Mouse (Mus musculus) stomach, postnatal 0 days (tissue): ENCODE measurements around the gene Gata5. TPM values are rescaled to one million over a fixed set of nuclear protein-coding genes. Genes with fewer than 3 reads are reported as not detected.

Experiments used
- ATAC-seq: fragments of 200-750 bp; cut with Nextera tagmentation; 2 replicates; pipeline ENCODE4 v1.8.0; 2017; ENCODE audit not compliant: low FRiP score, low TSS enrichment
- DNase-seq: peaks from one replicate; pipeline ENCODE4 v3.0.0-alpha.2; 2016; ENCODE audit warnings: low spot score
- H3K27ac ChIP-seq: fragments of 300-500 bp; sonication (generic); replicated peaks from 2 replicates; pipeline ENCODE4 v1.5.1; 2014; ENCODE audit warnings: mild to moderate bottlenecking, control low read depth
- H3K27me3 ChIP-seq: fragments of 300-500 bp; sonication (generic); 2 replicates; pipeline ENCODE4 v1.6.1; 2014; ENCODE audit warnings: low read length; ENCODE audit not compliant: control insufficient read depth, insufficient read depth
- H3K36me3 ChIP-seq: fragments of 300-500 bp; sonication (generic); 2 replicates; pipeline ENCODE4 v1.6.1; 2014; ENCODE audit warnings: low read length, mixed read lengths; ENCODE audit not compliant: control insufficient read depth, insufficient read depth
- H3K4me1 ChIP-seq: fragments of 300-500 bp; sonication (generic); replicated peaks from 2 replicates; pipeline ENCODE4 v1.6.1; 2014; ENCODE audit warnings: antibody characterized with exemption; ENCODE audit not compliant: control insufficient read depth, insufficient read depth
- H3K4me2 ChIP-seq: fragments of 300-500 bp; sonication (generic); replicated peaks from 2 replicates; pipeline ENCODE4 v1.6.1; 2014; ENCODE audit warnings: low read depth, mild to moderate bottlenecking, control low read depth, moderate library complexity
- H3K4me3 ChIP-seq: fragments of 300-500 bp; sonication (generic); 2 replicates; pipeline ENCODE4 v1.5.1; 2014; ENCODE audit warnings: low read depth, low read length, control low read depth
- H3K9ac ChIP-seq: fragments of 300-500 bp; sonication (generic); 2 replicates; pipeline ENCODE4 v1.6.1; 2014; ENCODE audit warnings: mild to moderate bottlenecking, low read length, control low read depth, mixed read lengths
- H3K9me3 ChIP-seq: fragments of 300-500 bp; sonication (generic); 2 replicates; pipeline ENCODE4 v1.6.1; 2016; ENCODE audit warnings: low read length; ENCODE audit not compliant: control insufficient read depth
- CTCF ChIP-seq: IDR thresholded peaks from 2 replicates; pipeline ENCODE4 v1.5.1; 2016; ENCODE audit warnings: antibody characterized with exemption, low read depth, mild to moderate bottlenecking, moderate library complexity
- EP300 ChIP-seq: optimal IDR thresholded peaks from 2 replicates; pipeline ENCODE3; 2016; ENCODE audit warnings: antibody characterized with exemption
- WGBS: fragments of 180-500 bp; shearing (Covaris S2); extraction: QIAGEN DNeasy Blood & Tissue Kit; methylation state at CpG from one replicate; pipeline ENCODE4 v1.1.7; 2014; 5-methylcytosine and 5-hydroxymethylcytosine counted together
- polyA plus RNA-seq: library from polyadenylated mRNA; unstranded; fragments of >200 nt; fragmentation: Nextera tagmentation; extraction: Ambion mirVana; gene quantifications from 2 replicates; pipeline ENCODE4 v1.2.1, GENCODE M21; 2015

Gata5 gene
- polyA plus RNA-seq, 1 experiment from 2014 or later = 5.9 TPM

DNA sequence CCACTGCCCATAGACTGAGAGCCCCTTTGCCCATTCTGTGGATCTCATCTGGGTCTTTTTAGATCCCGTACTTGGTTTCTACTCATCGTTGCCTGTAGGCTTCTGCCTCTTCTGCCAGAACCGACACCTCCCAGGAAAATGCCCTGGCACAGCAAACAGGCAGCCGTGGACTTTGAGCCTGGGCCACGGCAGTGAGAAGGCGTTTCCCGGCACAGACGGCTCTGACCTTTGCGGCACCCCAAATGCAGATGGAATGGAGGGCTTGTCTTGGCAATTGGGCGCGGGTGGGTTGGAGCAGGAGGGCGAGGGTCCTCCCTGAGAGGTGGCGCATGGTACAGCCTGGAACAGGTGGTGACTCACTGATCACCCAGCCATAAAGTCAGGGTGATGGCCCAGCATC, 8.6 kb upstream of the Gata5 start:
- DNase-seq (peak; percentile 87), ATAC-seq (peak; percentile 60)
- H3K4me2 ChIP-seq = no peak overlapping the region; the same call in 1 of the 2 replicates
- H3K36me3 ChIP-seq = no peaks in the 10 kb centered on the region
- H3K27me3 ChIP-seq = no peaks in the 10 kb centered on the region
- no peaks in the 10 kb centered on the region for H3K9me3 ChIP-seq
- no peaks in the 10 kb centered on the region; the same call in 1 of the 2 replicates for H3K4me1 ChIP-seq
- TF ChIP-seq CTCF = no peak
- TF ChIP-seq EP300 = no peak
- H3K4me3 ChIP-seq = no peak overlapping the region
- WGBS = 52% methylated on average over 13 of the region's 13 CpGs
- no peak overlapping the region for H3K9ac ChIP-seq
- peak overlapping the region; percentile 84 for H3K27ac ChIP-seq

DNA sequence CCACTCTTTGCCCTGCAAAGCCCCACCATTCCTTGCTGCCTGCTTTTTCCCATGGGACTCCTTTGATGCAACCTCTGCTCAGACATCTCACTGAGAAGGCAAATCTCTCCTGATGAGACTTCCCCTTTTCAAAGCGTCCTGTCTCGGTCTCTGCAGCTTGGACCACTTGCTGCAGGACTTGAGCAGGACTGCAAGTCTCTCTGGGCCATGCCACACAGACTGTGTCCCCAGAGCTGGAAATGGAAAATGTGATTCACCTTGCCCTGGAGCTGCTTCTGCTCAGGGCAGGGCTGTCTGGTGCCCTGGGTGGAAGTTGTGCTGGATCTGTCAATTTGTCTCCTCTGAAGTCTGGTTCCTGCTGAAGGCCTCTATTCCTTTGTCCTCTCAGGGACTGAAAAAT, 7.7 kb upstream of the Gata5 start:
- Histone ChIP-seq H3K27me3 (no peaks in the 10 kb centered on the region; the same call in 1 of the 2 replicates), H3K9ac (no peak overlapping the region), H3K4me1 (no peaks in the 10 kb centered on the region; the same call in 1 of the 2 replicates), H3K4me3 (no peak overlapping the region), H3K4me2 (no peak overlapping the region), H3K27ac (peak overlapping the region; percentile 84), H3K9me3 (no peaks in the 10 kb centered on the region), H3K36me3 (no peaks in the 10 kb centered on the region)
- TF ChIP-seq EP300 = no peak
- TF ChIP-seq CTCF = no peak
- WGBS = 49% methylated on average over 2 of the region's 2 CpGs
- no peak for DNase-seq
- no peak for ATAC-seq

DNA sequence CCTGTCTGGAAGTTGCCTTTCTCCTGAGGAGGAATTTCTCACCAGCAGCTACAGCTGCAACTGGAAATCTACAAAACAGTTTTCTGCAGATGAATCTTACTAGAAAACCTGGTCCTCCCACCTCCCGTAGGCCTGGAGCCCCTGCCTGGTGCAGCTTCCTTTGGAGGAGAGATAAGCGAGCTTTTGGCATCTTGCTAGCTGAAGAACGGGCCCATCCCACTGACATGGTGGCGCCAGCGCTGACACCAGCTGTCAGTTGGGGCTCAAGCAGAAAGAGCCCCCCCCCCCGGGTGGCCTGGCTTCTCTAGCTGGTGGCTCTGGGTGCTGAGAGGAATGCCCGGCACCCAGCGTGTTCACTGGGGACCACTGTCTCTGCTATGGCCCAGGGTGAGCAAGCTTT, 6.7 kb upstream of the Gata5 start:
- Histone ChIP-seq H3K4me1 (no peaks in the 10 kb centered on the region), H3K36me3 (no peaks in the 10 kb centered on the region), H3K27ac (no peak overlapping the region), H3K9me3 (no peaks in the 10 kb centered on the region), H3K4me3 (no peak overlapping the region), H3K4me2 (no peak overlapping the region), H3K9ac (no peak overlapping the region), H3K27me3 (no peaks in the 10 kb centered on the region; the same call in 1 of the 2 replicates)
- no peak for ATAC-seq
- whole genome bisulfite sequencing = 66% methylated on average over 8 of the region's 8 CpGs
- peak; percentile 44 for DNase-seq
- no peak for TF ChIP-seq EP300
- no peak for TF ChIP-seq CTCF

DNA sequence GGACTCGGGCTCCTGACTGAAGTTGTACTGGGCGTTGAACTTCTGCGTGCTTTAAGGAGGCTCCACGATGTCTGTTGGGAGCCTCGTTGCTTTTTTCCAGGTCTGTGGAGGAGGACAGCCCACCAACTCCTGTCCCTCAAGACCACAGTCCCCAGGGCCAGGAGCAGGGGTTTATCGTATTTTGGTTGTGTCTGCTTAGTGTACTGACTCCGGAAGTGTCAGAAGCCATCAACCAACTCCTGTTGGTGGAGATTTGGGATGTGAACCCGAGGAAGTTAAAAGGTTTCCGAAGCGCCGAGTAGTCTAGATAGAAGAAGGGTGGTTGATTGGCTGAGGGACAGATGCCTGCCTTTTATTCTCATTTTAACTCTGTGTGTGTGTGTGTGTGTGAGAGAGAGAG, 5.4 kb upstream of the Gata5 start:
- H3K27me3 ChIP-seq = no peaks in the 10 kb centered on the region; the same call in 1 of the 2 replicates
- H3K9me3 ChIP-seq = no peaks in the 10 kb centered on the region
- DNase-seq (no peak), ATAC-seq (no peak)
- TF ChIP-seq CTCF (no peak), EP300 (no peak)
- no peak overlapping the region for H3K9ac ChIP-seq
- no peak overlapping the region for H3K4me2 ChIP-seq
- 36% methylated on average over 11 of the region's 11 CpGs for WGBS
- no peaks in the 10 kb centered on the region for H3K36me3 ChIP-seq
- H3K27ac ChIP-seq = no peak overlapping the region
- no peaks in the 10 kb centered on the region for H3K4me1 ChIP-seq
- no peak overlapping the region for H3K4me3 ChIP-seq

DNA sequence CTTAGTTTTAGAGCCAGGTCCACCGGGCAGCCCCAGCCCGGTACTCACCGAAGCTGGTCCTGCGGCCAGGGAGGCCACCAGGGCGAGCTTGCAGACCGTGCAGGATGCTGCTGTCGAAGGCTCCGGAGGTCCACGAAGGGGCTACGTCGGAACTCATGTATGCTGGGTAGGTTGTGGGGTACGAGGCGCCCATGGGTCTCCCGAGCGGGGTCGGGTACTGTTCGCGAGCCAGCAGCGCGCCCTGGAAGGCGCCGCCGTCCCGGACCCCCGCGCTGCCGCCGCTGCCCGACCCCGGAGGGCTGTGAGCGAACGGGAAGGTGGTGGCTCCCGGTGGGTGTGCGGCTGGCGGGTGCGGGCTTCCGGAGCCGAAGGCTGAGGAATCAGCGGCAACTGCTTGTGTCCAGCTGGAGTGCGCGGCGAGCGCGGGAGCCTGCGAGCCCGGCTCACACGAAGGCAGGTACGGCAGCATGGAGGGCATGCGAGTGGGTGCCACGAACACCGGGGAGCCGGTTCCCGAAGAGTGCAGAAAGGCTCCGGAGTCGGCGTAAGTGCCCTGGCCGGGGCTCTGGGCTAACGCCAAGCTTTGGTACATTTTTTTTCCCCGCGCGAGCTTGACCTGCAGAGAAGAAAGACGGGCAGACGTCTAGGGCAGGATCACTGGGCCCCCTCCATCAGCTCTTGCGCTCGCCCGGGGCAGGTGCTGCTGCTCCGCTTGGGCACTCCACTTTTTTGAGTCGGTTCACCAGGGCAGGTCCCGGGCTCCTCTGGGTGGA, 535 bp downstream of the Gata5 start:
- H3K9me3 ChIP-seq = no peaks in the 10 kb centered on the region
- H3K9ac ChIP-seq = peak overlapping the region; percentile 66
- TF ChIP-seq EP300 = no peak
- TF ChIP-seq CTCF = no peak
- peak overlapping the region; percentile 64 for H3K4me2 ChIP-seq
- no peaks in the 10 kb centered on the region; the same call in 1 of the 2 replicates for H3K27me3 ChIP-seq
- WGBS = under 1% methylated on average over 65 of the region's 69 CpGs
- H3K36me3 ChIP-seq = no peaks in the 10 kb centered on the region
- H3K4me3 ChIP-seq = peak overlapping the region; percentile 53
- ATAC-seq (peak; percentile 14), DNase-seq (peak; percentile 62)
- H3K27ac ChIP-seq = peak overlapping the region; percentile 80
- no peaks in the 10 kb centered on the region; the same call in 1 of the 2 replicates for H3K4me1 ChIP-seq

DNA sequence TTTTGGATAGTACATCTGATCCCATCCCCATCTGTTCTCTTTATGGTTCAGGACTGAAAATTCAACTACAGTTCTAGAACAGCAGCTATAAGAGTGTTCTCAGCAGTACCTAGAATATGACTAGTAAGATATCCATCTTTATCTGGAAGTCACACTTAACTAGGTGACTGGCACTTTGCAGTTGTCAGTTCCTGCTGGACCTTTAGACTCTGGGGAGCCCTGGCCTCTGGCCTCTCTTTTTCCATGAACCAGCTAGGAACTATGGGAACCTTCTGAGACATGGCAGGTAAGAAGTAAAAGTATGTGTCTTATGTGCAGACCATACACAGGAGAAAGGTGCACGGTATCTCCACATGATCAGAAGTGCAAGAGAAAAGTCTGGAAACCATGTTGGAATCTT, 5.0 kb downstream of the Gata5 start:
- Histone ChIP-seq H3K9me3 (no peaks in the 10 kb centered on the region), H3K27ac (no peak overlapping the region), H3K36me3 (no peaks in the 10 kb centered on the region), H3K4me2 (no peak overlapping the region), H3K4me3 (no peak overlapping the region), H3K4me1 (no peaks in the 10 kb centered on the region; the same call in 1 of the 2 replicates), H3K9ac (no peak overlapping the region), H3K27me3 (no peaks in the 10 kb centered on the region)
- ATAC-seq = no peak
- 93% methylated on average over 1 of the region's 1 CpGs for WGBS
- no peak for TF ChIP-seq EP300
- TF ChIP-seq CTCF = no peak
- no peak for DNase-seq
